Mouse (Mus musculus): Measurements from ENCODE around the gene Sbno2. TPM values are rescaled to one million over a fixed set of nuclear protein-coding genes. Genes with fewer than 3 reads are reported as not detected.

Sbno2 gene
- polyA plus RNA-seq, 1 experiment, result 44.6 TPM

DNA sequence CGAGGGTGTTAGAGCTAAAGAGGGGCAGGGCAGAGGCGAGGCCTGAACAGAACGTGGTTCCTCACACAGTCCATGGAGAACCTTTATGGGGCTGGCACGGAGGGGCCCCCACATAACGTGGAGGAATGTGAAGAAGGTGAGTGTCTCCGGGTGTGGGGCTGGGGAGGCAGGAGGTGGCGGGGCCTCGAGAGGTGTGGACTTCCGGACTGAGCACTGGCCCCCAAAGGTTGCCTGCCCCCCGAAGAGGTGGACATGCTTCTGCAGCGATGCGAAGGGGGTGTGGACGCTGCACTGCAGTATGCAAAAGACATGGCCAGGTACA, 84.1 kb downstream of the Sbno2 start:
- no peak overlapping the region for H3ac ChIP-seq (ENCODE audit: control insufficient read depth, insufficient read length)
- TF ChIP-seq POLR2AphosphoS2 (IDR thresholded peaks at IDR 0.05; ENCODE audit: insufficient read length, low read depth) (no peak), SRF (IDR thresholded peaks at IDR 0.05; ENCODE audit: control insufficient read depth, insufficient read length, low read depth) (no peak), MAX (IDR thresholded peaks at IDR 0.05; ENCODE audit: low read depth) (no peak), REST (IDR thresholded peaks at IDR 0.05; ENCODE audit: insufficient read depth, insufficient read length) (no peak), MYOG (IDR thresholded peaks at IDR 0.05; ENCODE audit: control insufficient read depth in 1 of 3, insufficient read depth in 1 of 3, insufficient read length in 2 of 3, low read depth in 2 of 3) (no peak), CEBPB (IDR thresholded peaks at IDR 0.05; ENCODE audit: insufficient read depth, poor library complexity, severe bottlenecking) (no peak), MYOD1 (IDR thresholded peaks at IDR 0.05; ENCODE audit: control insufficient read depth in 1 of 3, insufficient read length in 2 of 3, low read depth in 2 of 3) (no peak), E2F4 (IDR thresholded peaks at IDR 0.05; ENCODE audit: insufficient read depth) (no peak), TCF12 (IDR thresholded peaks at IDR 0.05; ENCODE audit: insufficient read depth, poor library complexity, severe bottlenecking) (no peak), TCF3 (IDR thresholded peaks at IDR 0.05; ENCODE audit: insufficient read length, low read depth) (no peak), POLR2A (IDR thresholded peaks at IDR 0.05; ENCODE audit: insufficient read length, low read depth) (no peak), USF1 (IDR thresholded peaks at IDR 0.05; ENCODE audit: low read depth) (no peak)
- H3K79me2 ChIP-seq (ENCODE audit: control insufficient read depth, insufficient read depth), result no peaks in the 10 kb centered on the region
- H3K4me2 ChIP-seq (ENCODE audit: low read depth), result no peak overlapping the region
- no peak overlapping the region for H3K4me3 ChIP-seq
- H3K27me3 ChIP-seq (ENCODE audit: control insufficient read depth, insufficient read depth, insufficient read length), result no peaks in the 10 kb centered on the region
- no peaks in the 10 kb centered on the region for H3K36me3 ChIP-seq (ENCODE audit: control insufficient read depth, insufficient read depth)

DNA sequence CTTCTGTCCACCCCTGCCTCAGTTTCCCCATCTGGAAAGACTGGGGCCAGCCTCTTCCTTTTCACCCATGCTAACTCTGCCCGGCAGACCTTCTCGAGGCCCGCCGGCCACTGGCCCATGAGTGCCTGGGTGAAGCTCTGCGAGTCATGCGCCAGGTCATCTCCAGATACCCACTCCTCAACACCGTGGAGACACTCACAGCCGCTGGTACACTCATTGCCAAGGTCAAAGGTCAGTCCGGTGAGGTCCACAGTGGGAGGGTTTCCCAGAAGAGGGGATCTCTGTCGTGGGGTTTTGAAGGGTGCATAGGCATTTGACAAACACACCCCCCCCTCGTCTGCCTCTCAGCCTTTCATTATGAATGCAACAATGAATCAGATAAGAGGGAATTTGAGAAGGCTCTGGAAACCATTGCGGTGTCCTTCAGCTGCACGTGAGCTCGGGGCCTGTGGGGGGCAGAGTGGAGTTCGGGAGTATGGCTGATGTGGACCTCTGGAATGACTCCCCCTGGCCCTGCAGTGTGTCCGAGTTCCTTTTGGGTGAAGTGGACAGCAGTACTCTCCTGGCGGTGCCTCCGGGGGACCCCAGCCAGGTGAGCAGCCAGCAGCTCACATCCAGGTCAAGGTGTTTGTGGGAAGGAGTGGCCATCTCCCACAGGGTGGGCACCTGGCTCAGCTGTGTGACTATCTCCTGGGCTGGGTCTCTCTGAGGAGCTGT, 84.6 kb downstream of the Sbno2 start:
- Histone ChIP-seq H3K36me3 (ENCODE audit: control insufficient read depth, insufficient read depth) (no peaks in the 10 kb centered on the region), H3ac (ENCODE audit: control insufficient read depth, insufficient read length) (no peak overlapping the region), H3K4me2 (ENCODE audit: low read depth) (no peak overlapping the region), H3K79me2 (ENCODE audit: control insufficient read depth, insufficient read depth) (no peaks in the 10 kb centered on the region), H3K4me3 (no peak overlapping the region), H3K27me3 (ENCODE audit: control insufficient read depth, insufficient read depth, insufficient read length) (no peaks in the 10 kb centered on the region)
- TF ChIP-seq MYOD1 (IDR thresholded peaks at IDR 0.05; ENCODE audit: control insufficient read depth in 1 of 3, insufficient read length in 2 of 3, low read depth in 2 of 3), result no peak
- TF ChIP-seq POLR2AphosphoS2 (IDR thresholded peaks at IDR 0.05; ENCODE audit: insufficient read length, low read depth), result no peak
- TF ChIP-seq MAX (IDR thresholded peaks at IDR 0.05; ENCODE audit: low read depth), result no peak
- no peak for TF ChIP-seq REST (IDR thresholded peaks at IDR 0.05; ENCODE audit: insufficient read depth, insufficient read length)
- no peak for TF ChIP-seq POLR2A (IDR thresholded peaks at IDR 0.05; ENCODE audit: insufficient read length, low read depth)
- TF ChIP-seq TCF12 (IDR thresholded peaks at IDR 0.05; ENCODE audit: insufficient read depth, poor library complexity, severe bottlenecking), result no peak
- TF ChIP-seq TCF3 (IDR thresholded peaks at IDR 0.05; ENCODE audit: insufficient read length, low read depth), result no peak

DNA sequence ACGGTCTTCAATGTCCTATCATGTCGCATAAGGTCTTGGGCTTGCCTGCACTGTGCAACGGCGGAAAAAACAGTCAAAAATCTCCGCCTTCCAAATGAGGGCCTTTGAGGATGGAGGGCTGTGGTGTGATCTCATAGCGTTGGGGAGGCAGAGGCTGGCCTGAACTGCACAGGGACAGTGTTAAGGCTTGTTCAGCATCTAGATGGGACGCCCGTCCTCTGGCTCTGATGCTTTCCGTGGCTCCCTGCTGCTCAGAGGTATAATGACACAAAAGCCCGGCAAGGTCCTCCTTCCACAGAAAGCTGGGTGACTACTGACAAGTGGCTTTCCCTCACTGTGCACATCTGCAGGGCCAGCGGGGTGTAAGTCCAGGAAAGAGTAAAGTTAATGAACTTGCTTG, 85.2 kb downstream of the Sbno2 start:
- Histone ChIP-seq H3K27me3 (ENCODE audit: control insufficient read depth, insufficient read depth, insufficient read length) (no peaks in the 10 kb centered on the region), H3K4me2 (ENCODE audit: low read depth) (no peak overlapping the region), H3ac (ENCODE audit: control insufficient read depth, insufficient read length) (no peak overlapping the region), H3K79me2 (ENCODE audit: control insufficient read depth, insufficient read depth) (no peaks in the 10 kb centered on the region), H3K4me3 (no peak overlapping the region), H3K36me3 (ENCODE audit: control insufficient read depth, insufficient read depth) (no peaks in the 10 kb centered on the region)
- TF ChIP-seq MYOD1 (IDR thresholded peaks at IDR 0.05; ENCODE audit: control insufficient read depth in 1 of 3, insufficient read length in 2 of 3, low read depth in 2 of 3) (no peak), POLR2AphosphoS2 (IDR thresholded peaks at IDR 0.05; ENCODE audit: insufficient read length, low read depth) (no peak), MYOG (IDR thresholded peaks at IDR 0.05; ENCODE audit: control insufficient read depth in 1 of 3, insufficient read depth in 1 of 3, insufficient read length in 2 of 3, low read depth in 2 of 3) (no peak), USF1 (IDR thresholded peaks at IDR 0.05; ENCODE audit: low read depth) (no peak), REST (IDR thresholded peaks at IDR 0.05; ENCODE audit: insufficient read depth, insufficient read length) (no peak), MAX (IDR thresholded peaks at IDR 0.05; ENCODE audit: low read depth) (no peak), TCF3 (IDR thresholded peaks at IDR 0.05; ENCODE audit: insufficient read length, low read depth) (no peak), SRF (IDR thresholded peaks at IDR 0.05; ENCODE audit: control insufficient read depth, insufficient read length, low read depth) (no peak), POLR2A (IDR thresholded peaks at IDR 0.05; ENCODE audit: insufficient read length, low read depth) (no peak)

DNA sequence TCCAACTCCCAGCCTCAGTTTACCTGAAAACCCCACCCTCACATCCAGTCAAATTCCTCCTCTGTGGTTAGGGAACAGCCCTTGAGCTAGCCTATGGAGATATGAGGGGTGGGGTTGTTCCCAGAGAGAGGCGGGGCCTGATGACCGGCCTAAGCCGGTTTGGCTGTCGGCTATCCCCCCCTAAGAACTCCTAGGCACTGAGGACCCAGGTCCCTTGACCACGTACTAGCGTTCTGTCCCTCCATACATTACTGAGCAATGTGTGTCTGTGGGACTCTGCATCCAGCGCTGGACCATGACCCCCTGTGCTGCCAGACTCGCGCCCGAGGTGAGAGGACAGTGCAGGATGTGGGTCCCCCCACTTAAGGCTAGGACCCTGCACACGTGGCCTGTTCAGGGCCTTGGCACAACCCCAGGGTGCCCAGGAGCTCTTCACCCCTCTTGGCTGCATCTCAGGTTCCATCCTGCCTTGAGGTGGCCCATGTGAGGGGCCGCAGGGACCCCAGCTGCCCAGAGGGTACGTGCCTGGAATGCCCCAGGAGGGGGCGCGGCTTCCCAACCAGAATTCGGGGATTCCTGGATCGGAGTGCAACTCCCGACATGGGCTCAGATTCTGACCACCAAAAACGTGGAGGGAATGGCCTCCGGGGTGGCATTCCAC, 85.8 kb downstream of the Sbno2 start:
- no peak overlapping the region for H3K4me3 ChIP-seq

More for the DNA sequence above, 85.8 kb downstream of the Sbno2 start:
- Histone ChIP-seq H3ac (ENCODE audit: control insufficient read depth, insufficient read length) (no peak overlapping the region), H3K36me3 (ENCODE audit: control insufficient read depth, insufficient read depth) (no peaks in the 10 kb centered on the region), H3K79me2 (ENCODE audit: control insufficient read depth, insufficient read depth) (no peaks in the 10 kb centered on the region), H3K27me3 (ENCODE audit: control insufficient read depth, insufficient read depth, insufficient read length) (no peaks in the 10 kb centered on the region), H3K4me2 (ENCODE audit: low read depth) (no peak overlapping the region)
- no peak for TF ChIP-seq MYOG (IDR thresholded peaks at IDR 0.05; ENCODE audit: control insufficient read depth in 1 of 3, insufficient read depth in 1 of 3, insufficient read length in 2 of 3, low read depth in 2 of 3)
- TF ChIP-seq POLR2A (IDR thresholded peaks at IDR 0.05; ENCODE audit: insufficient read length, low read depth), result no peak
- no peak for TF ChIP-seq MYOD1 (IDR thresholded peaks at IDR 0.05; ENCODE audit: control insufficient read depth in 1 of 3, insufficient read length in 2 of 3, low read depth in 2 of 3)
- TF ChIP-seq POLR2AphosphoS2 (IDR thresholded peaks at IDR 0.05; ENCODE audit: insufficient read length, low read depth), result no peak
- TF ChIP-seq TCF3 (IDR thresholded peaks at IDR 0.05; ENCODE audit: insufficient read length, low read depth), result no peak
- no peak for TF ChIP-seq E2F4 (IDR thresholded peaks at IDR 0.05; ENCODE audit: insufficient read depth)
